ENCODE assay signal across 20 mouse cellular contexts in the genomic region with DNA sequence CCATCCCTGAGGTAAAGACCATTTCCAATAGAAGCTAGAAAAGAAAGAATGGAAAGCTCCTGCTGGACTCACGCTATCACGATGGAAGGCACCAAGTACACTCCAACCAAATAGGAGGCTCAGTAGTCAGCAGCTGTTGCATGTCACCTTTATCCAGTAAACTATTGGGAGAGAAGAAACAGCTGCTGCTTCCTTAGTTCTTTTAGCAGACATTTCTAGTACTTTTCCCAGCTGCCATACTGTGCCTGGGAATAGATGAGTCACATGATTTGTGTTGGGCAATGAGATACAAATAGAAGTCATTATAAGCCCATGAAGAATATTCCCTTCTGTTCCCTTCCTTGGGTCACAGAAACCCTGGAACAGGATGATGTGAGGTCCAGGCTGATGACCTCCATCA. TPM values are rescaled to one million over a fixed set of nuclear protein-coding genes. Genes with fewer than 3 reads are reported as not detected.
DNase-seq lines count a peak whose midpoint lies in the region; ATAC-seq and TF ChIP-seq lines count a peak whose summit lies in the region.
"Had no signal": no experiment of that assay in that cellular context is flagged by ENCODE, and none has a peak within 500 bp of the region (broad histone marks: within the 10 kb centered on the region; RNA-seq: fewer than 3 reads in every experiment).

No protein-coding gene starts in this region.

- no peak overlapping the region for H3K9ac ChIP-seq in kidney, postnatal 0 days (ENCODE audit: low read depth, low read length)
- H3K9ac ChIP-seq in stomach, embryonic 14.5 days (replicated peaks; ENCODE audit: low read depth, low read length), result no peak overlapping the region
- H3K9ac ChIP-seq: embryonic facial prominence, embryonic 13.5 days; forebrain, embryonic 15.5 days; hindbrain, embryonic 13.5 days; liver, embryonic 14.5 days; midbrain, embryonic 12.5 days; neural tube, embryonic 12.5 days had no signal

- no peaks in the 10 kb centered on the region for H3K4me1 ChIP-seq in kidney, postnatal 0 days (replicated peaks; ENCODE audit: insufficient read depth, low read length)
- no peaks in the 10 kb centered on the region for H3K4me1 ChIP-seq in stomach, embryonic 14.5 days (ENCODE audit: control insufficient read depth, insufficient read depth, low read length)
- H3K4me1 ChIP-seq in hindbrain, embryonic 10.5 days (replicated peaks), result no peaks in the 10 kb centered on the region
- H3K4me1 ChIP-seq: embryonic facial prominence, embryonic 13.5 days; forebrain, embryonic 15.5 days; hindbrain, embryonic 13.5 days; midbrain, embryonic 12.5 days; neural tube, embryonic 12.5 days had no signal

- no peak for TF ChIP-seq CTCF in kidney, postnatal 0 days (IDR thresholded peaks at IDR 0.05; ENCODE audit: low read depth)

- no peaks in the 10 kb centered on the region for H3K36me3 ChIP-seq in kidney, postnatal 0 days (ENCODE audit: insufficient read depth, low read length)
- no peaks in the 10 kb centered on the region for H3K36me3 ChIP-seq in stomach, embryonic 14.5 days (ENCODE audit: control insufficient read depth, insufficient read depth, low read length)
- H3K36me3 ChIP-seq in hindbrain, embryonic 10.5 days, result 0 out of 2 replicates have a peak, but pooled peaks cover 7% of the 10 kb centered on the region
- H3K36me3 ChIP-seq: embryonic facial prominence, embryonic 13.5 days; forebrain, embryonic 15.5 days; hindbrain, embryonic 13.5 days; midbrain, embryonic 12.5 days; neural tube, embryonic 12.5 days had no signal

- ATAC-seq in kidney, postnatal 0 days (replicated peaks; ENCODE audit: low FRiP score, low read depth), result 0 out of 2 replicates have a peak, but pooled peaks have one; percentile 43
- no peak; the same call in 1 of the 2 replicates for ATAC-seq in stomach, embryonic 14.5 days (ENCODE audit: insufficient number of reproducible peaks, insufficient read depth, low FRiP score, low read depth)
- ATAC-seq: CD4-positive, CD25-positive, alpha-beta regulatory T cell, adult 4 months; forebrain, embryonic 15.5 days; inflammation-experienced regulatory T-cells, adult 6 months; Patski had no signal

- H3K27me3 ChIP-seq in kidney, postnatal 0 days (ENCODE audit: insufficient read depth, low read length), result no peaks in the 10 kb centered on the region
- H3K27me3 ChIP-seq in stomach, embryonic 14.5 days (ENCODE audit: control insufficient read depth, insufficient read depth, low read length), result no peaks in the 10 kb centered on the region
- H3K27me3 ChIP-seq in hindbrain, embryonic 10.5 days (ENCODE audit: insufficient read depth, poor library complexity, severe bottlenecking), result peaks cover 5% of the 10 kb centered on the region; the same call in 1 of the 2 replicates
- H3K27me3 ChIP-seq: forebrain, embryonic 15.5 days; hindbrain, embryonic 13.5 days; neural tube, embryonic 12.5 days; Patski had no signal

- intact Hi-C loops in heart, postnatal 25 days (cut with DNase I), result loop anchor here (10.0 kb wide), 1 partner anchor 57 kb away; no protein-coding TSS in a partner anchor

- H3K9me3 ChIP-seq in kidney, postnatal 0 days (replicated peaks; ENCODE audit: low read length), result no peaks in the 10 kb centered on the region
- H3K9me3 ChIP-seq in stomach, embryonic 14.5 days (ENCODE audit: control insufficient read depth, low read depth, low read length), result no peaks in the 10 kb centered on the region
- no peaks in the 10 kb centered on the region for H3K9me3 ChIP-seq in hindbrain, embryonic 10.5 days
- H3K9me3 ChIP-seq: embryonic facial prominence, embryonic 13.5 days; forebrain, embryonic 15.5 days; hindbrain, embryonic 13.5 days; midbrain, embryonic 12.5 days; neural tube, embryonic 12.5 days had no signal

- WGBS in kidney, postnatal 0 days, result 66% methylated on average over 2 of the region's 2 CpGs
- WGBS in stomach, embryonic 14.5 days, result 72% methylated on average over 2 of the region's 2 CpGs
- 97% methylated on average over 2 of the region's 2 CpGs for WGBS in hindbrain, embryonic 10.5 days

- H3K4me3 ChIP-seq in kidney, postnatal 0 days (replicated peaks; ENCODE audit: low read depth, low read length), result no peak overlapping the region
- no peak overlapping the region for H3K4me3 ChIP-seq in stomach, embryonic 14.5 days (ENCODE audit: low read depth, low read length)
- H3K4me3 ChIP-seq in hindbrain, embryonic 10.5 days, result no peak overlapping the region
- H3K4me3 ChIP-seq: embryonic facial prominence, embryonic 13.5 days; forebrain, embryonic 15.5 days; hindbrain, embryonic 13.5 days; midbrain, embryonic 12.5 days; neural tube, embryonic 12.5 days had no signal

- no peak overlapping the region for H3K4me2 ChIP-seq in kidney, postnatal 0 days (ENCODE audit: low read length)
- no peak overlapping the region for H3K4me2 ChIP-seq in stomach, embryonic 14.5 days (replicated peaks; ENCODE audit: low read depth, low read length)
- H3K4me2 ChIP-seq: embryonic facial prominence, embryonic 13.5 days; forebrain, embryonic 15.5 days; hindbrain, embryonic 13.5 days; midbrain, embryonic 12.5 days; neural tube, embryonic 12.5 days had no signal

- peak; percentile 15 to 17 for DNase-seq in heart, adult 18-20 months
- DNase-seq in heart, postnatal 25 days (ENCODE audit: low spot score), result no peak
- peak; percentile 11 for DNase-seq in kidney, adult 9 months
- DNase-seq in kidney, postnatal 25 days, result no peak
- DNase-seq in kidney, postnatal 0 days (ENCODE audit: low spot score), result peak; percentile 67
- DNase-seq in hindbrain, embryonic 10.5 days (ENCODE audit: low spot score), result no peak
- DNase-seq: adrenal gland, adult 8-10 months; cerebellum, adult 9-11 months; right cerebral cortex, postnatal 4 days; thymus, postnatal 25 days had no signal

- H3K27ac ChIP-seq in kidney, postnatal 0 days, result no peak overlapping the region
- H3K27ac ChIP-seq in stomach, embryonic 14.5 days (ENCODE audit: low read length), result peak overlapping the region; percentile 2; the same call in 1 of the 2 replicates
- H3K27ac ChIP-seq in hindbrain, embryonic 10.5 days, result no peak overlapping the region
- H3K27ac ChIP-seq: embryonic facial prominence, embryonic 13.5 days; forebrain, embryonic 15.5 days; hindbrain, embryonic 13.5 days; liver, embryonic 14.5 days; midbrain, embryonic 12.5 days; neural tube, embryonic 12.5 days had no signal

RNA-seq across cellular contexts. Expression of a gene that starts 28.0 kb away (rescaled TPM):
- total RNA-seq in heart, adult 18-20 months (2021), result 1 to 10 TPM; 1.7 to 2.7 TPM
- 1 to 10 TPM; 2.4 to 2.9 TPM for total RNA-seq in heart, postnatal 25 days (2021)
- polyA plus RNA-seq in kidney, postnatal 0 days (2015; fragmentation: Nextera tagmentation; extraction: Ambion mirVana), result 9.9 and 10.2 TPM in 2 replicates
- 14.6 and 17.3 TPM in 2 replicates for polyA plus RNA-seq in stomach, embryonic 14.5 days (2014; fragmentation: Nextera tagmentation; extraction: Ambion mirVana)
- 20.2 and 20.6 TPM in 2 replicates for polyA plus RNA-seq in hindbrain, embryonic 10.5 days (2016; fragmentation: Nextera tagmentation; extraction: Ambion mirVana)

RNA-seq across cellular contexts. Expression of a gene that starts 40.4 kb away (rescaled TPM):
- 10 to 100 TPM; 11.4 to 11.9 TPM for total RNA-seq in heart, adult 18-20 months (2021)
- total RNA-seq in heart, postnatal 25 days (2021), result 10 to 100 TPM; 12.4 to 12.9 TPM
- polyA plus RNA-seq in kidney, postnatal 0 days (2015; fragmentation: Nextera tagmentation; extraction: Ambion mirVana), result 16.9 and 18.2 TPM in 2 replicates
- 47.5 and 50.4 TPM in 2 replicates for polyA plus RNA-seq in stomach, embryonic 14.5 days (2014; fragmentation: Nextera tagmentation; extraction: Ambion mirVana)
- polyA plus RNA-seq in hindbrain, embryonic 10.5 days (2016; fragmentation: Nextera tagmentation; extraction: Ambion mirVana), result 89.6 and 127 TPM in 2 replicates

Comparison
In these comparisons a context has a peak if more than half of its experiments do, and no peak if none do; other contexts are left out.
1. DNase-seq: peak in heart, adult 18-20 months (2 of 2), kidney, adult 9 months (single experiment) and kidney, postnatal 0 days (single experiment); none in heart, postnatal 25 days (single experiment), kidney, postnatal 25 days (0 of 2) and hindbrain, embryonic 10.5 days (single experiment).